Mouse (Mus musculus): Measurements from ENCODE around the gene Fnip1. TPM values are rescaled to one million over a fixed set of nuclear protein-coding genes. Genes with fewer than 3 reads are reported as not detected.
"Not testable (repeated sequence)": the region's sequence is repeated elsewhere in the genome, so short reads cannot be mapped to it uniquely, and the experiment has no call there.

Fnip1 gene
- polyA plus RNA-seq, 1 experiment from 2014 or later: 12.4 TPM

DNA sequence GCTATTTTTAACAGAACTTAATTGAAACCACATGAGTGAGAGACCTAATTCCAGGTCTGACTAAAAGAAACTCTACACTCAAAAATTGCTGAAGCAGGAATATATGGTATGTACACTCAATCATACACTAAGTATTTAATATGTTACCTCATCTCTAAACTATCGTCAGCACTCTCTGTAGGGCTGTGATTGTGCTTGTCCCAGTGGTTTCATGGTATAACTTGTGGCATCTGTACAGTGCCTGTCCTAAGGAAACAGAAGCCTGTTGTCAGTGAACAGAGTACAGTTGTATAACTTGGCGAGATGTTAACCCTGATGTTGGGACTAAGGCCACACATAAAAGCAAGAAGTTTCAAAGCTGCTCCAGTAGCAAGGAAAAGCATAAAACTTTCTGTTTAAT lies 10.9 kb upstream of the Fnip1 start:
- no peak overlapping the region for H3K4me3 ChIP-seq
- H3K4me1 ChIP-seq: 0 out of 2 replicates have a peak, but pooled peaks cover 3% of the 10 kb centered on the region
- H3K9ac ChIP-seq: no peak overlapping the region
- ATAC-seq (ENCODE audit: insufficient number of reproducible peaks, insufficient read depth, low FRiP score, low TSS enrichment): no peak
- no peaks in the 10 kb centered on the region for H3K27me3 ChIP-seq
- H3K27ac ChIP-seq: no peak overlapping the region
- no peaks in the 10 kb centered on the region for H3K9me3 ChIP-seq
- 26% methylated on average over 2 of the region's 2 CpGs for WGBS
- H3K4me2 ChIP-seq (replicated peaks): no peak overlapping the region
- no peaks in the 10 kb centered on the region for H3K36me3 ChIP-seq

DNA sequence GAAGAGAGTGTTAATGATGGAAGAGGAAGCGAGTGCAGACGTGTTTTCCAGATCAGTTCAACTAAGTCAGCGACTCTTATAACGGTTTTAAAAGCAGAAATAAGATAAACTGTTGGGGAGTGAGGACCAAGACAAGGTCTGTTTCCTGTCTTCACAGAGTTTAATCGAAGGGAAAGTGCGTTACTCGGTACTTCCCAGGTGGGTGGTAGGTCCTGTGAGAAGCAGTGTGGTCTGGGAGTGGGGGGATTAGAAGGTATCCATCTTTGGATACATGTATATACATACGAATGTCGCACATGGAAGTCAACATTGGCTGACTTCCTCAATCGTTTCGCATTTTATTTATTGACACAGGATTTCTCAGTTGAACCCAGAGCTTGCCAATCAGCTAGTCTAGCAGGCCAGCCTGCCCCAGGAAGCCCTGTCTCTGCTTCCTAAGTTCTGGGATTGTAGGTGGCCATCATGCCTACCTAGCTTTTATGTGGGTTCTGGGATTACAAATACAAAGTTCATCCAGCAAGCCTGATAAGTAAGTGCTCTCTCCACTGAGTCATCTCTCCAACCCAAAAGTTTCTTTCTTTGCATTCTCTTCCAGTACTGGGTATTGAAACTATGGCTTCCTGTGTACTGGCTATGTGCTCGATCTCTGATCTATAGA lies 10.2 kb upstream of the Fnip1 start:
- Histone ChIP-seq H3K27me3 (no peaks in the 10 kb centered on the region), H3K4me1 (0 out of 2 replicates have a peak, but pooled peaks cover 3% of the 10 kb centered on the region), H3K4me3 (no peak overlapping the region), H3K9me3 (no peaks in the 10 kb centered on the region), H3K27ac (no peak overlapping the region), H3K36me3 (no peaks in the 10 kb centered on the region), H3K9ac (no peak overlapping the region), H3K4me2 (replicated peaks) (no peak overlapping the region)
- no peak for ATAC-seq (ENCODE audit: insufficient number of reproducible peaks, insufficient read depth, low FRiP score, low TSS enrichment)
- 74% methylated on average over 12 of the region's 12 CpGs for WGBS

DNA sequence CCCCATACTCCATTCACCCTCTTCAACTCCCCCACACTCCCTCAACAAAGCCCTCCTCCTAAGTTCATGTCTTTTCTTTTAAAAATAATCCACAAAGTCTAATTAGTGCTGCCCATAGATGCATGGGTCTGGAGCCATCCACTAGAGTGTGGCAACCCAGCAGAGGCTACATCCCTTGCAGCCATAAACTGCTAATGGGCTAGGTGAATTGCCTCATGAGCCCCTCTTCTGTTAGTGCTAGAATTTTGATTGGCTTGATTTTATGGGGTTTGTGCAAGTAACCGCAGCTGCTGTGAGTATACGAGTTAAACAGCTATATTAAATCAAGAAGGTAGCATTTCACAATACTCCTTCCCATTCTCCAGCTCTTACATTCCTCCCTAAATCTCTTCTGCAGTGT lies 8.8 kb upstream of the Fnip1 start:
- Histone ChIP-seq H3K27me3 (no peaks in the 10 kb centered on the region), H3K4me2 (replicated peaks) (no peak overlapping the region), H3K9me3 (no peaks in the 10 kb centered on the region), H3K36me3 (no peaks in the 10 kb centered on the region), H3K4me1 (0 out of 2 replicates have a peak, but pooled peaks cover 3% of the 10 kb centered on the region), H3K27ac (no peak overlapping the region), H3K9ac (no peak overlapping the region), H3K4me3 (no peak overlapping the region)
- no peak for ATAC-seq (ENCODE audit: insufficient number of reproducible peaks, insufficient read depth, low FRiP score, low TSS enrichment)
- 78% methylated on average over 2 of the region's 2 CpGs for WGBS

DNA sequence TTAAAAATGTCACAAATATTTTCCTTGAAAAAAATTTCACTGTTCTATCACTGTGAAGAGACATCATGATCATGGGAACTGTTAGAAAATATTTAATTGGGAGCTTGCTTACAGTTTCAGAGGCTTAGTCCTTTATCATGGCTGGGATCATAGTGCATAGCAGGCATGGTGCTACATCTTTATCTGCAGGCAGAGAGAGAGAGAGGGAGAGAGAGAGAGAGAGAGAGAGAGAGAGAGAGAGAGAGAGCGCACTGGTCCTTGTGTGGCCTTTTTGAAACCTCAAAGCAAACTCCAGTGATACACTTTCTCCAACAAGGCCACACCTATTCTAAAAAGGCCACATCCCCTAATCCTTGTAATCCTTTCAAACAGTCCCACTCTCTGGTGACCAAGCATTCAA lies 2.2 kb upstream of the Fnip1 start:
- Histone ChIP-seq H3K4me3 (no peak overlapping the region), H3K4me2 (replicated peaks) (no peak overlapping the region), H3K9me3 (no peaks in the 10 kb centered on the region), H3K4me1 (0 out of 2 replicates have a peak, but pooled peaks cover 13% of the 10 kb centered on the region), H3K27ac (no peak overlapping the region), H3K27me3 (no peaks in the 10 kb centered on the region), H3K36me3 (no peaks in the 10 kb centered on the region), H3K9ac (no peak overlapping the region)
- 91% methylated on average over 1 of the region's 1 CpGs for WGBS
- ATAC-seq (ENCODE audit: insufficient number of reproducible peaks, insufficient read depth, low FRiP score, low TSS enrichment): no peak

DNA sequence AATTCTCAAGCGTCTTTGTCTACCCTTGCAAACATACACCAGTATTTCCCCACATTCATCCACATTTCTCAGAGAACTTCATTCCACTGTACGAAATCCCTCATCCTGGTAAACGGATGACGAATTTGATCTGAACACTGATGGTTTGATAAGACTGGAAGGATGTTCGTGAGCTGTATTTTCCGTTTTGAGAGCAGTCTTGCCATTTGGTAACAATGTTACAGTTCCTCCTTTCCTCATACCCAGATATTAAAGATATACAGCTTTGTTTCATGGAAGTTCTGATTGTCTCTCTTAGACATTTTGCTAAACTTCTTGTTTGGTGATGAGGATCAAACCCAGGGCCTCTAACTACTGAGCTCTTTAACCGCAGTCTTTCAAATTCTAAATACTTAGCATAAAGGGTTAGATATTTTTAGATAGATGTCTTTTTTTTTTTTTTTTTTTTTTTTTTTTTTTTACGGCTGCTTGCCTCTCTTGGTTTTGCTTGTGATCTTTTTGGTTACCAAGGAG lies 633 bp upstream of the Fnip1 start:
- no peak for ATAC-seq (ENCODE audit: insufficient number of reproducible peaks, insufficient read depth, low FRiP score, low TSS enrichment)
- Histone ChIP-seq H3K27ac (no peak overlapping the region), H3K36me3 (no peaks in the 10 kb centered on the region), H3K4me2 (replicated peaks) (peak overlapping the region; percentile 66), H3K9me3 (no peaks in the 10 kb centered on the region), H3K27me3 (no peaks in the 10 kb centered on the region), H3K4me3 (peak overlapping the region; percentile 94), H3K4me1 (0 out of 2 replicates have a peak, but pooled peaks cover 13% of the 10 kb centered on the region), H3K9ac (no peak overlapping the region)
- WGBS: 56% methylated on average over 8 of the region's 8 CpGs

DNA sequence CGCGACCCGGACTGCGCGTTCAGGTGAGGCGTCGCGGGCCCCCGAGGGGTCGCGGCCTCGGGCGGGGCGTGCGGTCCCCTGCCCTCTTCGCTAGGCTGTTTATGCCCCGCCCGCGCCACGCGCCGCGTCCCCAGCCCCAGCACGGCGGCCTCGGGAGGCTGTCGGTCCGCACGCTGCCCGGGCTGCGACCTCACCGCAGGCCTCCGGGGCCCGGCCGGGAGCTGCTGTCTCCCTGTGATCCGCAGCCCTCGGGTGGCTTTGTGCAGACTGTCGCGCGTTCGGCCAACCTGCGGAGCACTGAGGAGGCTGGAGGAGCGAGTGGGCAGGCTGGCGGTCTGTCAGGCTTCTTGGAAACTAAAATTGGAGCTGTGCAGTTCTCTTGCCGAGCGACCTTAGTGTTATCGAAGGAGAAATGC lies 375 bp downstream of the Fnip1 start:
- WGBS: under 1% methylated on average over 47 of the region's 47 CpGs

DNA sequence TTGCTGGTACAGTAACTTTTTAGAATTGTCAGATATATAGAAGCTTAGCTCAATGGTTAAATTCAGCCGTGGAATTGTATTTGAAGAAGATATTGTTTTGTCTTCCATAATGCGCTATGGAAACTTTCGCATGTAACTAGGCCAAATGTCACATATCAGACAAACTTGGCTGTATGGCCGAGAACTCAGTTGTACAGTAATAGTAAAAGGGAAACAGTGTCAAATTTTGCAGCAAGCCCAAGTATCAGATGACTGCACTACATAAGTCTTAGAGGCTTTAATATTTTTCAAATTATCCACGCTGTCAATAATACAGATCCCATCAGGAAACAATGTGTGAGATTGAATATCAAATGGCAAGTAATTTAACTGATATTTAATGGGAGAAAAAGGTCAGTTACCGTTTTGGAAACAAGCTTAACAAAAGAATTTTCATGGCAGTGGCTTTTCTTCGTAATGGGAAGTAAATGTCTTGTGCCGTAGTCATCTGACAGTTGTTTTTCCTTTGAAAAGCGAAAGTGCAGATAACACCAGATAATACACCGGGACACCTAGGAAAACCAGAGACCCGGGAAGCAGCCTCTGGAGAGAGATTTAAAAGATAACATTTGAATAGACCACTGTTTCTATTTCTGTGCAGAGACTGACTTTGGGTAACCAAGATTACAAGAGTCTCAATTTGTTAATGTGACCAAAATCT lies 1.1 kb downstream of the Fnip1 start:
- Histone ChIP-seq H3K27ac (no peak overlapping the region), H3K4me3 (peak overlapping the region; percentile 94), H3K4me2 (replicated peaks) (peak overlapping the region; percentile 66), H3K9ac (peak overlapping the region; percentile 83), H3K36me3 (no peaks in the 10 kb centered on the region), H3K27me3 (no peaks in the 10 kb centered on the region), H3K9me3 (no peaks in the 10 kb centered on the region), H3K4me1 (0 out of 2 replicates have a peak, but pooled peaks cover 13% of the 10 kb centered on the region)
- WGBS: 36% methylated on average over 11 of the region's 11 CpGs
- ATAC-seq (ENCODE audit: insufficient number of reproducible peaks, insufficient read depth, low FRiP score, low TSS enrichment): no peak

More for the DNA sequence above, 375 bp downstream of the Fnip1 start:
- Histone ChIP-seq H3K9me3 (no peaks in the 10 kb centered on the region), H3K36me3 (no peaks in the 10 kb centered on the region), H3K4me2 (replicated peaks) (peak overlapping the region; percentile 66), H3K4me3 (peak overlapping the region; percentile 94), H3K9ac (peak overlapping the region; percentile 83), H3K27ac (peak overlapping the region; percentile 52), H3K4me1 (0 out of 2 replicates have a peak, but pooled peaks cover 13% of the 10 kb centered on the region), H3K27me3 (no peaks in the 10 kb centered on the region)
- peak; percentile 31; the same call in 1 of the 2 replicates for ATAC-seq (ENCODE audit: insufficient number of reproducible peaks, insufficient read depth, low FRiP score, low TSS enrichment)

DNA sequence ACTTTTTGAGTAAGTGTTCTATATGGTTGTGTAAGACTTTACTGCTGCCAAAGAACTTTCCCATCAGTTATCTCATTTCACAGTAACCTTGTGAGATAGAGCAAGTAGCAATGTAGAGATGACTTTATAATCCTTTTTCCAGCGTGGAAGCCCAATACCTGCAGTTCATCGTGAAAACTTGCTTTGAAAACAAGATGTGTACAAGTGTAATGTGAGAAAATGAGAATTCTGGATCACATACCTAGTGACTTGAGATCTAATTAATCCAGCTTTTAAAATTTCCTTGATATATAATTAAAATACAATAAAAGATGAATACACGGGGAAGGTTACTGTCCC lies 1.7 kb downstream of the Fnip1 start:
- WGBS: 70% methylated on average over 3 of the region's 3 CpGs
- H3K9me3 ChIP-seq: no peaks in the 10 kb centered on the region
- H3K9ac ChIP-seq: no peak overlapping the region
- 0 out of 2 replicates have a peak overlapping the region, but pooled peaks have one; percentile 94 for H3K4me3 ChIP-seq
- no peak for ATAC-seq (ENCODE audit: insufficient number of reproducible peaks, insufficient read depth, low FRiP score, low TSS enrichment)
- peak overlapping the region; percentile 66 for H3K4me2 ChIP-seq (replicated peaks)
- H3K36me3 ChIP-seq: no peaks in the 10 kb centered on the region
- no peaks in the 10 kb centered on the region for H3K27me3 ChIP-seq
- 0 out of 2 replicates have a peak, but pooled peaks cover 13% of the 10 kb centered on the region for H3K4me1 ChIP-seq
- H3K27ac ChIP-seq: no peak overlapping the region

DNA sequence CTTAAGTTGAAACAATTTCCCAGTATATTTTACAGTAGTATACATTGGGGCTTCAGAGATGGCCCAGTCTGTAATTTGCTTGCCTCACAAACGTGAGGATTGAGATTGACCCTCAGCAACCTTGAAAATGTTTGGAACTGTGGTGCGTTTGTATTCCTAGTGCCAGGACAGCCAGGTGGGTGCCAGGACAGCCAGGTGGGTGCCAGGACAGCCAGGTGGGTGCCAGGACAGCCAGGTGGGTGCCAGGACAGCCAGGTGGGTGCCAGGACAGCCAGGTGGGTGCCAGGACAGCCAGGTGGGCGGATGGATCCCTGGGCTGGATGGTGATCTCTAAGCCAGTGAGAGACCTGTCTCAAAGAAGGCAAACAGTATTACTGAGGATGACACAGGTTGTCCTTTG lies 12.8 kb downstream of the Fnip1 start:
- not testable (repeated sequence) for H3K9ac ChIP-seq; H3K9me3 ChIP-seq; H3K4me3 ChIP-seq; H3K4me2 ChIP-seq (replicated peaks); H3K27me3 ChIP-seq; H3K36me3 ChIP-seq; ATAC-seq (ENCODE audit: insufficient number of reproducible peaks, insufficient read depth, low FRiP score, low TSS enrichment); H3K27ac ChIP-seq; H3K4me1 ChIP-seq
- 83% methylated on average over 3 of the region's 3 CpGs for whole genome bisulfite sequencing

DNA sequence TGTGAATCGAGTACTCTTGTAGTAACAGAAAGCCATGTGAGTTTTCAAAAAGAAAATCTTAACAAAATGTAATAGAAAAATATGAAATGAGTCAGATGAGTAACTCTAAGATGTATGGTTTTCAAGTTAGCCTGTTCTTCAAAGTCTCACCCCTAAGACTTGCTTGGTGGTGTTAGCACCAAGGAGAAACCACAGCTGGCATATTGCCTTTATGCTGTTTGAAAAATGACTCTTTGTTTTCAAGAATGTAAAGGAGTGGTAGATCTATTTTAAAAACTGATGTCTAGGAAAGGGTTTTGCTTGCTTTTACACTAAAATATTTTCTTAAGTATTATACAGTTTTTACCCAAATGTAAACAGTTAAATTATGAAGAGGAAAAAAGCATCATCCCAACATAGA lies 16.5 kb downstream of the Fnip1 start:
- no peak overlapping the region for H3K9ac ChIP-seq

DNA sequence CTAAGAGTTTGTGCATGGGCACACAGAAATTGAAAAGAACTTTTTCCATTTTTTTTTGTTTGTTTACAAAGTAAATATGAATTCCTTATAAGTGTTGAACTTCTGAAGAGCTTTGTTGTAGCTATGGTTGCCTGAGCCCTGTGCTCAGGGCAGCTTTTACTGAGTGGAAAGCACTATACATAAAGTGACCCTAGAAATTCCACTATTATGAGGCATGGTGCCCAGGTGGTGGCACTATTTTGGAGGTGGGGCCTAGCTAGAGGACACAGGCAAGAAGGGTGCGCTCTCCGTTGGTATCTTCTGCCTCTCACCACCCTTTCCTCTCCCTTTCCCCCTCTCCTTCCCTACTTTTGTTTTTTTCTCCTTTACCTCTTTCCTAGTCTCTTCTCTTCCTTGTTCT lies 18.9 kb downstream of the Fnip1 start:
- H3K4me3 ChIP-seq: no peak overlapping the region
- no peaks in the 10 kb centered on the region for H3K27me3 ChIP-seq
- no peak overlapping the region for H3K27ac ChIP-seq
- ATAC-seq (ENCODE audit: insufficient number of reproducible peaks, insufficient read depth, low FRiP score, low TSS enrichment): no peak
- no peaks in the 10 kb centered on the region for H3K4me1 ChIP-seq
- H3K9ac ChIP-seq: no peak overlapping the region
- H3K36me3 ChIP-seq: no peaks in the 10 kb centered on the region
- H3K9me3 ChIP-seq: no peaks in the 10 kb centered on the region
- H3K4me2 ChIP-seq (replicated peaks): no peak overlapping the region
- WGBS: 71% methylated on average over 2 of the region's 2 CpGs

More for the DNA sequence above, 16.5 kb downstream of the Fnip1 start:
- Histone ChIP-seq H3K9me3 (no peaks in the 10 kb centered on the region), H3K4me3 (no peak overlapping the region), H3K27ac (no peak overlapping the region), H3K36me3 (no peaks in the 10 kb centered on the region), H3K4me1 (no peaks in the 10 kb centered on the region), H3K4me2 (replicated peaks) (no peak overlapping the region), H3K27me3 (no peaks in the 10 kb centered on the region)
- no peak for ATAC-seq (ENCODE audit: insufficient number of reproducible peaks, insufficient read depth, low FRiP score, low TSS enrichment)
- 90% methylated on average over 1 of the region's 1 CpGs for WGBS

DNA sequence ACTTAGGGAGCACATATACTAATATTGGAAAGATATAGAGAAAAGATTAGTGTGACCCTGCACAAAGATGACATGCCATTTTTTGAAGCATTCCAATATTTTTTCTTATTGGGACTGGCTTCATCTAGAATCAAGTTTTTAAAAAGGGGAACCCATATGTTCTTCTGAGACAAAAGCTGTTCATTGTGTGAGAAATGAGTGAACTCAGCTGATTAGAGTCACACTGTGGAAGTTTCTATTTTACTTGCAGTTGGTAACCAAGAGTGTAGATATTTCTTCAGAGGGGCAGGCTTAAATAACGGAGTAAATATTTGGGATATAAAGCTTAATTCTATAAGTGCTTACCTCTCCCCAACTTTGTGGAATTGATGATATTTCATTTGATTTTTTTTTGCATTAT lies 20.2 kb downstream of the Fnip1 start:
- H3K4me1 ChIP-seq: no peaks in the 10 kb centered on the region
- no peak for ATAC-seq (ENCODE audit: insufficient number of reproducible peaks, insufficient read depth, low FRiP score, low TSS enrichment)
- no peaks in the 10 kb centered on the region for H3K27me3 ChIP-seq
- H3K4me3 ChIP-seq: no peak overlapping the region
- H3K9ac ChIP-seq: no peak overlapping the region
- H3K27ac ChIP-seq: no peak overlapping the region
- WGBS: 91% methylated on average over 1 of the region's 1 CpGs
- no peaks in the 10 kb centered on the region for H3K9me3 ChIP-seq
- no peaks in the 10 kb centered on the region for H3K36me3 ChIP-seq
- no peak overlapping the region for H3K4me2 ChIP-seq (replicated peaks)
